Mouse (Mus musculus): ENCODE data around the gene Hnrnpk.
"Not testable (repeated sequence)": the region's sequence is repeated elsewhere in the genome, so short reads cannot be mapped to it uniquely, and the experiment has no call there.

The Hnrnpk gene

DNA sequence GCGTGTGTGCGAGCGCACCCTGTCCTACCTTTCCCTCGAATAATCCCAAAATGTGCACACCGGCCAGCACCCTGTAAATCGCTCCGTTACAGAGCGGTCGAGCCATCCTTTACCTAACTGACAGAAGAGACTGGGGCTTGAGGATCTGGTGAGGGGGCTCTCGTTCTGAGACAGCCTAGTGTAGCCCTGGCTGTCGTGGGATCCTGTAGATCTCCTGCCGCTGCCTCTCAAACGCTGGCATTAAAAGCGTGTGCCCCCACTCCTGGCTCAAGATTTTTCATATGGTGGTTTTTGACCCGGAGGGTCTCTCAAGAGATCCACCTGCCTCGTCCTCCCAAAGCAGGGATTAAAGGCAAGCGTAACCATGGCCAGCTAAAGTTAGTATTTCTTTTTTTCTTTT, at the start of gene Hnrnpk:
TSS of gene Hnrnpk (minus strand) at position 101 of the 400 bp plus-strand sequence.
- not testable (repeated sequence) for DNase-seq (ENCODE audit: low spot score)

DNA sequence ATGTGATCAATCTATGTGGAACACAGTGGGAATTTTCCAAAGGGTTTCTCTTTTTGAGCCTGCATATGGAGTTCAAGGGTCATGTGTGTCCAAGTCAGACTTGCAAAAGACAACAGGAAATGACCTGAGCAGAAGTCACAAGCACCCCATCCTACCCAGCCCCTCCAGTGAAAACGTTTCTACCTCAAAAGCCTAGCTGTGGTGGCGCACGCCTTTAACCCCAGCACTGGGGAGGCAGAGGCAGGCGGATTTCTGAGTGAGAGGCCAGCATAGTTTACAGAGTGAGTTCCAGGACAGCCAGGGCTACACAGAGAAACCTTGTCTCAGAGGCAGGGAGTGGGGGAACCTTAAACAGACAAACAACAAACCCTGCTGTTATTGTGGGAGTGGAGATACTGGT, 49.1 kb upstream of the Hnrnpk start:
- no peak for DNase-seq (ENCODE audit: low spot score)

GRCm38 (mm10) chr13:58450459-58451182, 47.5 kb upstream of the Hnrnpk start:
- no peak for DNase-seq (ENCODE audit: low spot score)

GRCm38 (mm10) chr13:58446541-58446940, 43.4 kb upstream of the Hnrnpk start:
- no peak for DNase-seq (ENCODE audit: low spot score)

DNA sequence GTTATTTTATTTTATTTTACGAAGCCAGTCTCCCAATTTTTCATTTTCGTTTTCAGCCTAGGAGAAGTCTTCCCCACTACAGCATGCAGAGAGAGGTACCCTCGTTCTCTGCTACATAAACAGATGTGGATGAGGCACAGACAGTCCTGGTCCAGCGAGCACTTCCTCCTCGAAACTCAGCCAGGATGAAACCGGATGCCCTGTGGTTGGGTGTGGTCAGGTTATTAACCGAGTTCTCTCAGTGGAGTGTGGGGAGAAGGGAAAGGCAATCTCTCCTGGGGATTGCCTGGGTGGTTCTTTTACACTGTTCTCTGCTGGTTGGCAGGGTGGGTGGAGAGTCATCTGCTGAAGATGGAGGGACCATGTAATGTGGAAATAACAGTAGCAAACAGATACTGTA, 40.6 kb upstream of the Hnrnpk start:
- no peak for DNase-seq (ENCODE audit: low spot score)

DNA sequence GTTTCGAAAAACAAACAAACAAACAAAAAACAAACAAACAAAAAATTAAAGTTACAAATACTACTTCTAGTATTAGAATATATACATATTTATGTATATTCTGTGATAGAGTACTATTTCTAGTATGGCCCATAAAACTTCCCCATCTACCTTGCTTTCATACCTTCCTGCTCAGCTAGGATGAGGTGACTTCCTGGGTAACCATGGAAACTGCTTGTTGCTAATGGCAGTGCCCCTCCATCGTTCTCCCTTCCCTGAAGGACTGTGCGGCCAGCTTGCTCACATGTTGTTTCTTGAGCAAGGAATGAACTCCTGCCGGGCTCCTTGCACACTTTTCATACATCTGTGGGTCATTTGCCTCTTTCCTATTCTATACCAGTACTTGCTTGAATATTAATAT, 40.2 kb upstream of the Hnrnpk start:
- DNase-seq (ENCODE audit: low spot score), result no peak

GRCm38 (mm10) chr13:58439716-58440115, 36.6 kb upstream of the Hnrnpk start:
- no peak for DNase-seq (ENCODE audit: low spot score)

- no peak for DNase-seq (ENCODE audit: low spot score)
Observed at GRCm38 (mm10) chr13:58423061-58423660, 20.0 kb upstream of the Hnrnpk start.

GRCm38 (mm10) chr13:58422242-58422641, 19.1 kb upstream of the Hnrnpk start:
- no peak for DNase-seq (ENCODE audit: low spot score)

DNA sequence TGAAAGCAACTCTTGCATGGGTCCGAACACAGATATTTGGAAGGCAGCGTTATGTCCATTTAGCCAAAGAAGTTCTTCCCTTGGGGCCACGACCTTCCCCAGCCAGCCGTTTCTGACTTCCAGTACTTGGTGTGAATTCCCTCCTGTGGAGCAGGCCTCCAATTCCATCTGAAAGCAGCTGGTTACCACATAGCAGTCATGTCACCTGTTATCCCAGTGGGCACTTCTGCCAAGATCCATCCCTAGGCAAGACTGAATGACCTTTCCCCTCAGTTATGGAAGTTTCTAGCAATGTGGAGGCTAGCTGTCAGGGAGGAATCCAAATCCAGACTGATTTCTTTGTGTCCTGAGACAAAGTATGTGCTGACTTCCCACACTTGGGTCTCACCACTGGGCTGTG, 17.9 kb upstream of the Hnrnpk start:
- no peak for DNase-seq (ENCODE audit: low spot score)

- no peak for DNase-seq (ENCODE audit: low spot score)
Observed at GRCm38 (mm10) chr13:58419266-58419665, 16.1 kb upstream of the Hnrnpk start.

DNA sequence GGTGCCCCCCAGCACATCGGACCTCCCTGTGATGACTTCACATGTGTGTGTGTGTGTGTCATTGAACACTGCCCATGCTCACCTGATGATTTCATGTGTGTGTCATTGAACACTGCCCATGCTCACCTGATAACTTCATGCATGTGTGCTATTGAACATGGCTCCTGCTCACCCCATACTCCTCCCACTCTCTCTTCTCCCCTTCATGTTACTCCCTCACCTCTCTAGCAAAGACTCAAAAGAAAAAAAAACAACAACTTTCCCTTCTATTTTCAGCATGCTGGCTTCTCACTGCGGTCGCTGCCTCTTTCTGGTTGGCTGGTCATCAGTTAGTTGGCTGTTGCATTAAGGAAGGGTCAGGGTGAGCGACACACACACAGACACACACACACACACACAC, 15.5 kb upstream of the Hnrnpk start:
- no peak for DNase-seq (ENCODE audit: low spot score)

GRCm38 (mm10) chr13:58415838-58416237, 12.7 kb upstream of the Hnrnpk start:
- no peak for DNase-seq (ENCODE audit: low spot score)

DNA sequence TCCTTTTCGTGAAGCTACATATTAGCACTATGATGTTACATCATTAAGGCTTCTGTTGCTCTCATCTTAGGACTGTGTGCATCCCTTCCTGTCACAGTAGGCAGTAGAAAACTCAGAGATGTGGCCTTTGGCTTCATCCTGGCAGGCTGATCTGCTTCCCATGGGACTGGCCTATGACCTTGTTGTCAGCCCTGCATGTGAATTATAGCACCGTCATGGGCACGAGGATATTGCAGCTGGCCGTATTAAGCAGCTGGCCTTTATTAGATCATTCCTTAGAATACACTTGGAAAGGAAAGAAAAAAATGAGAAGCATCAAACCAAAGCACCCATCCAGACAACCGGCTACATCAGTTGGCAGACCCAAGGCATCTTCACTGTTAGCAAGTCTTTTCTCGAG, 12.2 kb upstream of the Hnrnpk start:
- DNase-seq (ENCODE audit: low spot score), result no peak

GRCm38 (mm10) chr13:58411073-58411472, 7.9 kb upstream of the Hnrnpk start:
- DNase-seq (ENCODE audit: low spot score), result no peak

DNA sequence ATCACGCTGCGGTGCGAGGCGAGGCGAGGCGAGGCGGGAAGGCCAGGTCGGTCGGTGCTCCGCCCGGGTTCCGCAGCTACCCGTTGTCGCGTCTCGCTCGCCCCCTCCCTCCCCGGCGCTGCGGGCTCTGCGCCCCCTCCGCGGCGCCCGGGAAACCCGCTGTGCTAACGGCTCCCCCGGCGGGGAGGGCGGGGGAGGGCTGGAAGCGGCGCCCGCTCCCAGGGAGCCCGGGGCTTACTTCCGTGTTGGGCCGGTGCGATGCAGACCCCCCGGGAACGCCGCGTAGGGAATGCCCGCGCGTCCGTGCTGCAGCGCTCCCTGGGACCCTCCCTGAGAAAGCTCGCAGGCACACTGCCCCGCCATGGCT, 416 bp downstream of the Hnrnpk start:
- no peak for DNase-seq (ENCODE audit: low spot score)

DNA sequence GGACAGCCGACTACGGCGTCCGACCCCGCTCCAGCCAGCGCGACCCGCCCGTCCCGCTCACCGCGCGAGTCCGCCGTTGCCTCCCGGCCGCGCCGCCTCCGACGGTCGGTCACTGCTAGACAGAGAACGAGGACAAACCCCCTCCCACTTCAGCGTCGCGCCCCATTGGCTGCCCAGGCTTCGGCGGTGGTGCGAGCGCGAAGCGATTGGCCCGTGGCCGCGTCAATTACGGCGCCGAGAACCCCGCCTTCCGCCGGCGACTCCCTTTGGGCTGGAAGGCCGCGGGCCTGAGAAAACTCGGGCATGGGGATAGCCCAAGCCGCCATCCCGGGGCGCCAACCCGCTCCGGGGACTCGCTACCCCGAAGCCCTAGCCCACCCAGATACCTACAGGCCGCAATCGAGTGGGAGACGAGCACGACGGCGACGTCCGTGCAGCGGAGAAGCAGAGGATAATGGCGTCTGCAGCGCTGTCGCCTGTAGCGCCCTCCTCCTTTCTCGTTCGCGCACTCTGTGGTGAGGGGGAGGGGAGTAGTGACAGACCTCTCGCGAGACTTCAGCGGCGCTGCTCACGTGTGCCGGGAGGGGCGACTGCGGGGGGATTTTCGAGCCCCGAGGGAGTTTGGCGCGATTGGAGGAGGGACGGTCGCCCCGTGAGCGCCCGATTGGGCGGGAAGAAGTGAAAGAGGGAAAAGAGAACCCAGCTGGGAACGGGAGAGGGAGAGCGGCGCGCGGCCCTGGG, 970 bp downstream of the Hnrnpk start, which contains the start of gene Rmi1:
TSS of gene Rmi1 (plus strand) at position 246 of the 741 bp plus-strand sequence.
- DNase-seq (ENCODE audit: low spot score), result peak; percentile 99

DNA sequence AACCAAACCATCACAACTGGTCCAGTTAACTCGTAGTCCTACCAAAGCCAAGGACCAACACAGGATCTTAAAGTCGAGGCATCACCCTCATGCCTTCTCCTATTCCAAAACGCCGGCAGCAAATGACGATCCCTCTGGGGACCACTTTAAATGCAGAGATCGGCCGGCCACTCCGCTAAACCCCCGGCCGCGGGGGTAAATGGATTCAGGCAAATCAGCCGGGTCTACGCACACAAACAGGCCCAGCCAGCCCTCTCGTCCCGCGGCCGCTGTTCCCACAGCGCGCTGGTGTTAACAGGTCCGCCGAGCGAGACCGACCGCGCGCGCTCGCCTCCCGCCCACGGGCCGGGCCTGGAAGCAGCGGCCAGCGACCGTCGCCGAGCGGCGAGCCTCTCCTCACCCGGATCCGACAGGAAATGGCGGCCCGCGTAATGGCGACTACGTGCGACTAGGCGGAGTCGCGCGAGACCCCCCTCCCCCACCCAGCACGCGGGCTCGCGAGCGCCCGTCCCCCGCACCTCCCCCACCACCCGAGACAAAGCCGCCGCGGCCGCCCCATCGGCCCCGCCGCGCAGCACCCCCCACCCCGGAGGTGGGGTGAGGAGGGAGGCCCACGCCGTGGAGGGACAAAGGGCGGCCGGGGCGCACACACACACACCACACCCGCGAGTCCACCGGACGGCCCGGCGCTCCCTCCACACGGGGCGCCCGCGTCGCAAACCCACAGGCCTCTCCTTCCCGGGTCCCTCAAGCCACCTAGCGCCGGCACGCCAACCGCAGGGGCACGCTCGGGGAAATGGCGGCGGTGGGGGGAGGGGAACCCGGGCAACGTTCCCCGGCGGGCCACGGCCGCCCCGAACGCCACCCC, 1.8 kb downstream of the Hnrnpk start:
- DNase-seq (ENCODE audit: low spot score), result peak; percentile 28

GRCm38 (mm10) chr13:58400576-58400975, 2.6 kb downstream of the Hnrnpk start:
- no peak for DNase-seq (ENCODE audit: low spot score)

- no peak for DNase-seq (ENCODE audit: low spot score)
Observed at GRCm38 (mm10) chr13:58397651-58398050, 5.5 kb downstream of the Hnrnpk start.

- not testable (repeated sequence) for DNase-seq (ENCODE audit: low spot score)
Observed at GRCm38 (mm10) chr13:58394392-58394791, 8.8 kb downstream of the Hnrnpk start.

DNA sequence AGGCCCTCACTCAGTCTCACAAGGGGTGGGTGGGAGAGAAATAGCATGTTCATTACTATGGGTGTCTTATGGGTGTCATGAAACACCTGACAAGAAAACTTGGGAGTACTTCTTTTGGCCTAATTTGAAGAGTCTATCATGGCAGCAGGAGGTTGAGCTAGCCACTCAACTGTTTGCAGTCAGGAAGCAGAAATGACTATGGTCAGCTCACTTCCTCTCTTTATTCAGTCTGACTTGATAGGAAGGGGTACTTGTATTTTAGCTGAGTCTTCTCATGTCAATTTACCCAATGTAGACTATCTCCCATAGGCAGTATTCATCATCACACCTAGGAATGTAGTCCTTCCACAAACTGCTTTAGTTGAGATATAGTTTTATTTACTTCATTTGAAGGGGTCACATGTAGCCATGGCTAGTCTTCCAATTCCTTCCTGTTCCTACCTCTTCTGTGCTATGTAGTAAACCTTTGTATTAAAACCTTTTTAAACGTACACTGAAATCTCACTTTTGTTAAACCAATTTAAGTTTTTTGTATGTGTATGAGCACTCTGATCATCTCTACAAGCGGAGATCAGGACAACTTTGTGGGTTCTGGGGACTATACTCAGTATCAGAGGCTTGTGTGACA, 13.7 kb downstream of the Hnrnpk start:
- DNase-seq (ENCODE audit: low spot score), result no peak

Data from ovary, postnatal 10 days (tissue).